Mouse (Mus musculus): ENCODE results near the gene Man1a2. TPM values are rescaled to one million over a fixed set of nuclear protein-coding genes. Genes with fewer than 3 reads are reported as not detected.

The Man1a2 gene
- total and polyA plus RNA-seq, 3 experiments = 27.1 to 261 (median 33.2) TPM

DNA sequence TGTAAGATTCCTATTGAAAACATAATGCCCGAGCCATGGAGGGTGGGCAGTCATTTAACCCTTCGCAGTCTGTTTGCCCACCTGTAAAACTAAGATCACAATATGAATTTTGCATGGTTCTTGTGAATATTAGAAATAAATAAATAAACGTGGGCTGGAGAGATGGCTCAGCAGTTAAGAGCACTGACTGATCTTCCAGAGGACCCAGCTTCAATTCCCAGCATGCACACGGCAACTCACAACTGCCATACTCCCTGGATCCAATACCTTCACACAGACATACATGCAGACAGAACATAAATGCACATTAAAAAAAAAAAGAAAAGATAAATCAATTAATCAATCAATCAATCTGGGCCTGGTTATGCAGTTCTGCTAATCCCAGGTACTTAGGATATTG, 30.1 kb upstream of the Man1a2 start:
- DNase-seq (ENCODE audit: low read depth, low spot score) = no peak
- Histone ChIP-seq H3K27me3 (ENCODE audit: control insufficient read depth in 1 of 2, insufficient read depth in 2 of 2, low read length in 2 of 2) (no peaks in the 10 kb centered on the region), H3K36me3 (ENCODE audit: control insufficient read depth in 1 of 2, insufficient read depth in 2 of 2, low read length in 2 of 2) (no peaks in the 10 kb centered on the region), H3K79me2 (ENCODE audit: control insufficient read depth, insufficient read depth, low read length, poor library complexity) (no peaks in the 10 kb centered on the region), H3K4me1 (ENCODE audit: control insufficient read depth in 1 of 2, insufficient read depth in 2 of 2, low read length in 2 of 2) (peaks cover 0 to 3% of the 10 kb centered on the region in 2 experiments; a peak in 1 of 4 replicates), H3K27ac (ENCODE audit: control insufficient read depth, low read depth, low read length) (no peak overlapping the region), H3K4me3 (ENCODE audit: control insufficient read depth in 1 of 2, insufficient read depth in 1 of 2, low read depth in 2 of 2, low read length in 2 of 2) (no peak overlapping the region), H3K9ac (ENCODE audit: control insufficient read depth, low read depth, low read length, poor library complexity, severe bottlenecking) (no peak overlapping the region), H3K9me3 (replicated peaks; ENCODE audit: insufficient read depth, low read length) (no peaks in the 10 kb centered on the region)
- TF ChIP-seq MYB (IDR thresholded peaks at IDR 0.05; ENCODE audit: low read depth, low read length) = no peak
- no peak for TF ChIP-seq MXI1 (IDR thresholded peaks at IDR 0.05; ENCODE audit: low read depth, low read length)
- no peak for TF ChIP-seq SIN3A (IDR thresholded peaks at IDR 0.05; ENCODE audit: low read length)
- no peak for TF ChIP-seq CHD2 (IDR thresholded peaks at IDR 0.05; ENCODE audit: low read length)
- no peak for TF ChIP-seq KAT2A (conservative IDR thresholded peaks at IDR 0.05; ENCODE audit: low read depth, low read length)
- TF ChIP-seq ZMIZ1 (IDR thresholded peaks at IDR 0.05; ENCODE audit: low read depth, low read length) = no peak
- no peak for TF ChIP-seq MAX (IDR thresholded peaks at IDR 0.05; ENCODE audit: low read length)
- no peak for TF ChIP-seq MEF2A (IDR thresholded peaks at IDR 0.05; ENCODE audit: extremely low read depth, insufficient replicate concordance, low read depth, low read length, poor library complexity, severe bottlenecking)
- TF ChIP-seq EP300 (IDR thresholded peaks at IDR 0.05; ENCODE audit: low read depth in 1 of 2, low read length in 2 of 2) = no peak

DNA sequence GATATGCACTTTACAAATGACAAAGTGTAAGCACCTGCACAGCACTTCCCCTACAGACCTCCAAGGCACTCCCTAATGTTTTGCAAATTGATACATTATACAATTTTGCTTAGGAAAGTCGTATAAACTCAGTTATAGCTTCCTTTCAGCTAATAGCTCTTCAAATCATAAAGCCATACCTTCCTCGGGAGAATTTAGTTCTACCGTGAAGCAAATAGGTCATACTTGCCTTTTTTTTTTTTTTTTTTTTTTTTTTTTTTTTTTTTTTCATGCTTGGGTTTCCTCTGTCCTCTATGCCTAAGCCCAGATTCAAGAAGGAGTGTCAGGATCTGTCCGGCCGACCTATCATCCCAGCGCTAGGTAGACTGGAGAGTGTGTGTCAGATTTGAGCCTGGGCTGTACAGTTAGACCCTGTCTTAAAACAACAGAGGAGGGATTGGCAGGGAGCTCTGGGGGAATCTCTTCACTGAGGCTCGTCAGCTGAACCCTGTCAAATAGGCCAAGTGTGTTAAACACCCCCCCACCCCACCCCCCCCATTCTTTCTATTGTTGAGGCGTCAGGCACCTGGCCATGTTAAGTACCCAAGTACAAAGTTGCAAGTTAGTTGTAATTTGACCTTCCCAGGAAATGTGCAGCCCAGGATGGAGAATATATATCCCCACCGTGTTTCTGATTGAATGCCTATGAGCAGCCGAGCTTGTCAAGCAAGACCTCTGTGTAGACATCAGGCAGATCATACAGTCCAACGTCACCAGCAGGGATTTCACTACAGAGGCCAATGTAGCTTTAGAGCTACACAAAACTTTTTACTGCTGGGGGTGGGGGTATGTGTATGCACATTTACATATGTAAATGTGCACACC, 28.1 kb upstream of the Man1a2 start:
- no peak for DNase-seq (ENCODE audit: low read depth, low spot score)
- Histone ChIP-seq H3K9ac (ENCODE audit: control insufficient read depth, low read depth, low read length, poor library complexity, severe bottlenecking) (no peak overlapping the region), H3K79me2 (ENCODE audit: control insufficient read depth, insufficient read depth, low read length, poor library complexity) (no peaks in the 10 kb centered on the region), H3K4me3 (ENCODE audit: control insufficient read depth in 1 of 2, insufficient read depth in 1 of 2, low read depth in 2 of 2, low read length in 2 of 2) (no peak overlapping the region), H3K27me3 (ENCODE audit: control insufficient read depth in 1 of 2, insufficient read depth in 2 of 2, low read length in 2 of 2) (no peaks in the 10 kb centered on the region), H3K36me3 (ENCODE audit: control insufficient read depth in 1 of 2, insufficient read depth in 2 of 2, low read length in 2 of 2) (no peaks in the 10 kb centered on the region; a peak in 1 of 4 replicates), H3K27ac (ENCODE audit: control insufficient read depth, low read depth, low read length) (no peak overlapping the region), H3K4me1 (ENCODE audit: control insufficient read depth in 1 of 2, insufficient read depth in 2 of 2, low read length in 2 of 2) (peaks cover 0 to 7% of the 10 kb centered on the region in 2 experiments; a peak in 2 of 4 replicates), H3K9me3 (replicated peaks; ENCODE audit: insufficient read depth, low read length) (no peaks in the 10 kb centered on the region)
- TF ChIP-seq TCF12 (IDR thresholded peaks at IDR 0.05; ENCODE audit: low read depth, low read length) = no peak
- no peak for TF ChIP-seq TBP (IDR thresholded peaks at IDR 0.05; ENCODE audit: low read depth, low read length)
- TF ChIP-seq BHLHE40 (IDR thresholded peaks at IDR 0.05; ENCODE audit: borderline replicate concordance, low read depth, low read length) = no peak
- TF ChIP-seq GABPA (IDR thresholded peaks at IDR 0.05; ENCODE audit: low read depth, low read length) = no peak
- no peak for TF ChIP-seq GATA1 (IDR thresholded peaks at IDR 0.05; ENCODE audit: low read depth, low read length)
- no peak for TF ChIP-seq UBTF (IDR thresholded peaks at IDR 0.05; ENCODE audit: borderline replicate concordance, insufficient read depth, low read depth, low read length)
- TF ChIP-seq ZC3H11A (IDR thresholded peaks at IDR 0.05; ENCODE audit: low read depth, low read length) = no peak
- TF ChIP-seq TAL1 (IDR thresholded peaks at IDR 0.05; ENCODE audit: low read length) = no peak
- no peak for TF ChIP-seq RAD21 (IDR thresholded peaks at IDR 0.05; ENCODE audit: low read depth, low read length)
- no peak for TF ChIP-seq MAFK (IDR thresholded peaks at IDR 0.05; ENCODE audit: borderline replicate concordance, low read depth, low read length)
- TF ChIP-seq SMC3 (IDR thresholded peaks at IDR 0.05; ENCODE audit: low read depth, low read length) = no peak
- TF ChIP-seq SIN3A (IDR thresholded peaks at IDR 0.05; ENCODE audit: low read length) = no peak
- TF ChIP-seq MAZ (IDR thresholded peaks at IDR 0.05; ENCODE audit: low read depth, low read length) = no peak
- TF ChIP-seq CTCF (IDR thresholded peaks at IDR 0.05 in 2 of 3, conservative IDR thresholded peaks at IDR 0.05 in 1 of 3; ENCODE audit: control insufficient read depth in 1 of 3, insufficient read depth in 1 of 3, low read depth in 2 of 3, low read length in 3 of 3, poor library complexity in 1 of 3, severe bottlenecking in 1 of 3) = no peak
- no peak for TF ChIP-seq NELFE (IDR thresholded peaks at IDR 0.05; ENCODE audit: low read depth, low read length)
- TF ChIP-seq CHD1 (IDR thresholded peaks at IDR 0.05; ENCODE audit: low read depth, low read length) = no peak
- TF ChIP-seq MAX (IDR thresholded peaks at IDR 0.05; ENCODE audit: low read length) = no peak
- TF ChIP-seq MXI1 (IDR thresholded peaks at IDR 0.05; ENCODE audit: low read depth, low read length) = no peak
- no peak for TF ChIP-seq NRF1 (IDR thresholded peaks at IDR 0.05; ENCODE audit: insufficient read depth, low read depth, low read length, poor library complexity, severe bottlenecking)
